Mouse (Mus musculus): ENCODE data around the gene Pgap3.
A peak's percentile ranks its signal among the peaks of the same experiment; 100 is the strongest.

The Pgap3 gene

DNA sequence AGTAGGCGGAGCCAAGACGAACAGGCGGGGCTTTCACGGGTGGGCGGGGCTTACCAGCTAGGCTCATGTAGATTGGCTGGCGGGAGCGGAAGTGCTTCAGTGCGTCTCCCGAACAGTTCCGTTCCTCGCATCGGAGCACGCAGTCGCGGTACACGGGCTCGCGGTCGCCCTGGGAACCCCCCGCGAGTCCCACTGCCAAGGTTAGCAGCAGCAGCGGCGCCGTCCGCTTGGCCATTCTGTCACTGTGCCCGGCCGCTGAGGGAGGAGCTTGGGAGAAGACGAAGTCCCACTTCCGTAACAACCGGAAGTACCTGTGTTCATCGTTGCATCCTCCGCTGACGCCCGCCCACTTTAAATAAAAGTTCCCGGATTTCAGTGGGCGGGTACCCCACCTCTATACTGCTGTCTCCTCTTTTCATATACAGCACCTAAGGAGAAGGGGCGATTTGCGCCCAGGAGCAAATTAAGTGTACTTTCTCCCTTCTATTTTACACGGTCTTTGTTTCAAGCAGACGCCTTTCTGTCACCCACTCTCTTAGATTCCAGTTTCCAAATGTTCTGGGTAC lies at the start of gene Pgap3:
TSS of gene Pgap3 (minus strand) at position 330 of the 566 bp plus-strand sequence.
- peak; percentile 86 for DNase-seq (ENCODE audit: low spot score)

GRCm38 (mm10) chr11:98449419-98449818 lies 49.1 kb upstream of the Pgap3 start:
- DNase-seq (ENCODE audit: low spot score): no peak

- DNase-seq (ENCODE audit: low spot score): peak; percentile 55
These were observed 48.0 kb upstream of the Pgap3 start for GRCm38 (mm10) chr11:98448191-98448790.

- no peak for DNase-seq (ENCODE audit: low spot score)
These were observed 47.2 kb upstream of the Pgap3 start for GRCm38 (mm10) chr11:98447475-98447834.

- peak; percentile 74 for DNase-seq (ENCODE audit: low spot score)
These were observed 46.5 kb upstream of the Pgap3 start for GRCm38 (mm10) chr11:98446562-98447474.

DNA sequence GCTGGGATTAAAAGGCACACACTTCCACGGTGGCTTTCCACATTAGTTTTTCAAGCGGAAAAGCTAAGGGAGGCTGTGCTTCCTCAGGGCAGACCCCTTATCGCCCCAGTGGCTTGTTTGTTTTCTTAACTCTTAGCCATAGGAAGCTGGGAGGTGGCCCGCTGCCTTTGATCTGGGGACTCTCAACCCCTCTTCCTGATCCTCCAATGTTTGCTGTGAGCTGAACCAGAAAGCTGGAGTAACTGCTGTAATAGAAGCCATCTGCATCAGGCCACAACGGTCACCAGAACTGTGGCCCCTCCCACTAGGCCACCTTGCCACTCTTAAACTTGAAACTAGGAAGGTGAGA lies 45.9 kb upstream of the Pgap3 start, which contains the start of gene Grb7:
TSS of gene Grb7 (plus strand) at position 182 of the 349 bp plus-strand sequence.
- no peak for DNase-seq (ENCODE audit: low spot score)

DNA sequence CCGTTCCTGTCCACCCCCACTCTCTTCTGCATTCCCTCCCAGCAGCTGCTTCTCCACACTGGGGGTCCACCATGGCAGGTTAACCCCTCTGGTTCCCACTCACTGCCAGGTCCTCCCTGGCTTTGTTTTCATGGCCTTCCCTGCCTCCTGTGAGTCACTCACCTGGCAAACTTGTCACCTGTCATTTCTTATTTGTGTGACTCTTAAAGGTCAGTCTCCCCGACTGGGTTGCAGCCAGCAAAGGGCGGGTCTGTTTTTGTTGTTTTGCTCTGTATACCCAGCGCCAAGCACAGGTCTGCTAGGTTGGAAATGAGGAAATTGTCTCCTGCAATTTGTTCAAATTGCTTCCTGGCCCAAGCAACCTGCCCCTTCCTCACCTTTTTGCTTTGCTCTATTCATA lies 45.4 kb upstream of the Pgap3 start:
- peak; percentile 68 for DNase-seq (ENCODE audit: low spot score)

DNA sequence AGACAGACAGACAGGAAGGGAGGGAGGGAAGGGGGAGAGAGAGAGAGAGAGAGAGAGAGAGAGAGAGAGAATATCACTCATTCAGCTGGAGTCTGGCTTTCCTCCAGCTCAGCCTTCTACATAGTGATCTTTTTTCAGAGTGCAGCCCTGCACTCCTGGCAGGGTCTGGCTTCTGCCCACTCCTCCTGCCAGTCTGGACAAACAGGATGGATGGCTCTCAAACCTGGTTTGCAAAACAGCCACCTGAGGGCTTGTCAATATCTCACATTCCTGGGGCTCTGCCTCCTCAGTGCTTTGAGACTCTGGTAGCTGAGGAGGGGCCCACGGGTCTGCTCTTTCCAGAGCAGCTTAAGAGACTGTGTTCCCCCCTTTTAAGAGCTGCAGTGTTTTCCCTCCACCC lies 44.9 kb upstream of the Pgap3 start:
- DNase-seq (ENCODE audit: low spot score): peak; percentile 75

DNA sequence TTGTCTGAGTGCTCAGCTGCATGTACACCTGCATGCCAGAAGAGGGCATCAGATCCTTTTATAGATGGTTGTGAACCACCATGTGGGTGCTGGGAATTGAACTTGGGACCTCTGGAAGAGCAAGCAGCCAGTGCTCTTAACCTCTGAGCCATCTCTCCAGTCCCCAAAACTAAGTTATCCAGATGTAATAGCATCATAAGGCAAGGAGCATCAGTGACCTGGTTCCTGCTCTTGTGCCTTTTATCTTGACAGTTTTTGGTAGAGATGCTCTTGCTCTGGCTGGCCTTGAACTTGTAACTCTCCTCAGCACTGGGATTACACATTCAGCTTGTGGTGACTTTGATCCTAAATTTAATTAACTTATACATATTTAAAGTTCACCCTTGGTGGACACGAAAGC lies 43.4 kb upstream of the Pgap3 start:
- DNase-seq (ENCODE audit: low spot score): no peak

- peak; percentile 96 for DNase-seq (ENCODE audit: low spot score)
These were observed 38.3 kb upstream of the Pgap3 start, which contains the start of gene Mien1 for GRCm38 (mm10) chr11:98438331-98439158. Gene Mien1 (minus strand): TSS chr11:98438991.

DNA sequence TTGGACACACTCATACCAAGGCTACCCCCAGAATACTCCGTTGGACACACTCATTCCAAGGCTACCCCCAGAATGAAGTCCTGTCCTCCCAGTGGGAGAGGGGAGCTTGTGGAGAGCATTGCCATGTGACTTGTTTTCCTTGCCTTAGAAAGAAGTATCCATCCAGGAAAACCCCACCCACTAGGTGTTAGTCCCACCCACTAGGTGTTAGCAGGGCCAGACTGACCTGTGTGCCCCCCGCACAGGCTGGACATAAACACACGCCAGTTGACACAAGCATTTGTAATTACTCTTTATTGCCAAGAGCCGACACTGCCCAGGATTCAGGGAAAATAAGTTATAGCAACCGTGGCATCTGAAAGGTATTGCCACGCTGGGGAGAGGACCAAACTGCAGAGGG lies 37.2 kb upstream of the Pgap3 start:
- DNase-seq (ENCODE audit: low spot score): no peak

DNA sequence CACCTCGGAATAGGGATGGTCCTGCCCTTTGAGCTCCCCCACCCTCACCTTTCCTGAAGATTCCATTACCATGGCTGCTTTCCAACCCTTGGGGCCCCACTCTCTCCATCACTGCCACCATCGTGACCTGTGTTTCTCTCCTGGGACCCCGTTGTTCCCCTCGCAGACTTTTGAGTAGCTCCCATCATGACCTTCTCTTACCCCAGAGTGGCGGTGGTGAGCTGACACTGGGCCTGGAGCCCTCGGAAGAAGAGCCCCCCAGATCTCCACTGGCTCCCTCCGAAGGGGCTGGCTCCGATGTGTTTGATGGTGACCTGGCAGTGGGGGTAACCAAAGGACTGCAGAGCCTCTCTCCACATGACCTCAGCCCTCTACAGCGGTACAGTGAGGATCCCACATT lies 35.4 kb upstream of the Pgap3 start:
- DNase-seq (ENCODE audit: low spot score): no peak

GRCm38 (mm10) chr11:98431743-98432502 lies 31.6 kb upstream of the Pgap3 start:
- DNase-seq (ENCODE audit: low spot score): no peak

DNA sequence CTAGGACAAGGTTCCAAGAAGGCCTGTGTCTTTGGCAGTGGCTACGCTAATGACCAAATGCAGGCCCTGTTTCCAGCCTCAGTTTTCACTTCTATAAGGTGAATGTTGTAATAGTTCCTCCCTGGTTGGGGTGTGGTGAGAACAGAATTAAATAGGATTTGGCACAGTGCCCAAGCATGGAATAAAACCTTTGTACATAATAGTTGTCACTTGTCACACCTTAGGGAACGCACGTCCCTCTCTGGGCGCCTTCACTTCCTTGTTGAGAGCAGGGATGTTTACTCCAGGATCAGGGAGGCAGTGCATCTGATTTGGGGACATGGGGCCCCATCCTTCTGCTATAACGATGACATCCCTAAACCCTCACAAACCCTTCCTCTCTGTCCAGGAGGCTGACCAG lies 28.1 kb upstream of the Pgap3 start:
- no peak for DNase-seq (ENCODE audit: low spot score)

GRCm38 (mm10) chr11:98426592-98426991 lies 26.3 kb upstream of the Pgap3 start:
- DNase-seq (ENCODE audit: low spot score): no peak

- DNase-seq (ENCODE audit: low spot score): peak; percentile 85
These were observed 18.8 kb upstream of the Pgap3 start for GRCm38 (mm10) chr11:98418939-98419547.

- DNase-seq (ENCODE audit: low spot score): peak; percentile 3
These were observed 18.0 kb upstream of the Pgap3 start for GRCm38 (mm10) chr11:98418273-98418672.

DNA sequence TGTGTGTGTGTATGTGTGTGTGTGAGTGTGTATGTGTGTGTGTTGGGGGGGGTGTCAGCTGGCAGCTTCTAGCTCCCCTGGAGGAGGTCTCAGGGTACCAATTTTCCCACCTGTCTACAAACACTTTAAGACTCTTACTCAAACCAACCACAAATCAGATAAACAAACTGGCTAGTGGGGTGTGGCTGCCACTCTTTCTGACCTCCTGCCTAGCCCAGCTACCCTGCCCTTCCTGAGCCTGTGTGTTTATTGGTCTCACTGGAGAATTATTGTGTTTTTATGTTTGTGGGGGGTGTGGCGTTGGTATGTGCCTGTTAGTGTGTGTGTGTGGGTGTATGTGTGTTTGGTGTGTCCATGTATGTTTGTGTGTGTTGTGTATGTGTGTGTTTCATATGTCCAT lies 16.8 kb upstream of the Pgap3 start:
- DNase-seq (ENCODE audit: low spot score): peak; percentile 38

- no peak for DNase-seq (ENCODE audit: low spot score)
These were observed 13.9 kb upstream of the Pgap3 start for GRCm38 (mm10) chr11:98414162-98414561.

GRCm38 (mm10) chr11:98413731-98414130 lies 13.4 kb upstream of the Pgap3 start:
- peak; percentile 35 for DNase-seq (ENCODE audit: low spot score)

DNA sequence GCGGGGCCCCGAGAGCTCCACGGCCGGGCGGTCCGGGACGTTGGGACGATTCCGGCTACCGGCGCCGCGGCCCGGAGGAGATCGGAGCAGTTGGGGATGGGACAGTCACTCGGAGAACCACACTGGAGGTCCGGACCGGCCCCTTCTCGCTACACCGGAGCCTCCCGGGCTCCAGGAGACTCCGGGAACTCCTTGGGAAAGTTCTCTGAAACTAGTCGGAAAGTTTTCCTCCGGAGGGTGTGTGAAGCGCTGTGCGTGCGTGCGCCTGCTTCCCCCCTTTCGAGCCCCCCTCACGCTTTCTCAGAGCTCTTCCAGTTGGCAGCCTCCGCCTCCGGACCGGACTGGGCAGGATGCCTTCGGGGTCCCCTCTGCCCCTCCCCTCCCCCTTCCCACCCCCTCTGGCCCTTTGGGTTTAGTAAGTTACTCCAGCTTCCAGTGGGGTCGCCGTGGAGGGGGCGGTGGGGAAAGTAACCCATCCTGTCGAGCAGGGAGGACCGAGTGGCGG lies 12.6 kb upstream of the Pgap3 start:
- DNase-seq (ENCODE audit: low spot score): peak; percentile 44
